Mouse (Mus musculus) MN1 (cell line): ENCODE results near the gene Taok1.
"Not testable (repeated sequence)": the region's sequence is repeated elsewhere in the genome, so short reads cannot be mapped to it uniquely, and the experiment has no call there.

Experiments
- DNase-seq: peaks from one replicate; pipeline ENCODE4 v3.0.0-alpha.2; 2016; ENCODE audit warnings: low spot score

Taok1 gene

GRCm38 (mm10) chr11:77585201-77585600, 22.4 kb downstream of the Taok1 start:
- DNase-seq, result no peak

- DNase-seq, result no peak
Observed at GRCm38 (mm10) chr11:77545261-77545660, 62.4 kb downstream of the Taok1 start.

- no peak for DNase-seq
Observed at GRCm38 (mm10) chr11:77532202-77532846, 75.3 kb downstream of the Taok1 start.

- DNase-seq, result no peak
Observed at GRCm38 (mm10) chr11:77530862-77531261, 76.8 kb downstream of the Taok1 start.

- no peak for DNase-seq
Observed at GRCm38 (mm10) chr11:77529644-77530043, 78.0 kb downstream of the Taok1 start.

GRCm38 (mm10) chr11:77528420-77528819, 79.2 kb downstream of the Taok1 start:
- DNase-seq, result not testable (repeated sequence)

GRCm38 (mm10) chr11:77525804-77526486, 81.7 kb downstream of the Taok1 start:
- DNase-seq, result no peak

- no peak for DNase-seq
Observed at GRCm38 (mm10) chr11:77520601-77521529, 86.8 kb downstream of the Taok1 start.

- DNase-seq, result no peak
Observed at GRCm38 (mm10) chr11:77519043-77519442, 88.6 kb downstream of the Taok1 start, which contains the start of gene Gm10392. Gm10392 (minus strand) TSS chr11:77519198.

- no peak for DNase-seq
Observed at GRCm38 (mm10) chr11:77518051-77518798, 89.4 kb downstream of the Taok1 start.

- DNase-seq, result no peak
Observed at GRCm38 (mm10) chr11:77516553-77517425, 90.8 kb downstream of the Taok1 start.

GRCm38 (mm10) chr11:77515637-77516552, 91.7 kb downstream of the Taok1 start, which contains the start of gene Trp53i13:
Trp53i13 (minus strand) TSS chr11:77515980.
- DNase-seq, result no peak

- peak; percentile 84 for DNase-seq
Observed at GRCm38 (mm10) chr11:77514832-77515636, 92.6 kb downstream of the Taok1 start, which contains the start of gene Abhd15. Abhd15 (plus strand) TSS chr11:77515121.

- DNase-seq, result peak; percentile 38
Observed at GRCm38 (mm10) chr11:77514281-77514831, 93.3 kb downstream of the Taok1 start.

- DNase-seq, result peak; percentile 47
Observed at GRCm38 (mm10) chr11:77513811-77514170, 93.8 kb downstream of the Taok1 start.

GRCm38 (mm10) chr11:77512891-77513810, 94.5 kb downstream of the Taok1 start:
- DNase-seq, result peak; percentile 87

- DNase-seq, result no peak
Observed at GRCm38 (mm10) chr11:77511336-77511735, 96.3 kb downstream of the Taok1 start.
